Mouse (Mus musculus) liver, adult 2 months (tissue): ENCODE measurements around the gene Rhbg. TPM values are rescaled to one million over a fixed set of nuclear protein-coding genes. Genes with fewer than 3 reads are reported as not detected.

ENCODE experiments used
- DNase-seq: peaks from one replicate; pipeline ENCODE4 v3.0.0-alpha.2; 2011; ENCODE audit warnings: low read depth, low spot score; ENCODE audit errors: extremely low read depth
- H3K27ac ChIP-seq: fragments of 200-500 bp; replicated peaks from 2 replicates; pipeline ENCODE4 v1.5.1; 2012; ENCODE audit warnings: low read depth, mild to moderate bottlenecking, control low read depth, inconsistent platforms, low read length; ENCODE audit not compliant: insufficient read depth
- H3K27me3 ChIP-seq: fragments of 200-500 bp; 2 replicates; pipeline ENCODE4 v1.6.1; 2012; ENCODE audit warnings: mild to moderate bottlenecking, moderate library complexity, low read length, inconsistent platforms; ENCODE audit not compliant: control insufficient read depth, insufficient read depth
- H3K36me3 ChIP-seq: fragments of 200-500 bp; 2 replicates; pipeline ENCODE4 v1.6.1; 2012; ENCODE audit warnings: low read length, inconsistent platforms; ENCODE audit not compliant: control insufficient read depth, insufficient read depth
- H3K4me1 ChIP-seq: fragments of 200-500 bp; 2 replicates; pipeline ENCODE4 v1.6.1; 2011; ENCODE audit warnings: low read length; ENCODE audit not compliant: control insufficient read depth, insufficient read depth
- H3K4me3 ChIP-seq: fragments of 200-500 bp; 2 replicates; pipeline ENCODE4 v1.5.1; 2011; ENCODE audit warnings: low read depth, mild to moderate bottlenecking, control low read depth, low read length, moderate library complexity; ENCODE audit not compliant: insufficient read depth
- H3K79me2 ChIP-seq: fragments of 200-500 bp; 2 replicates; pipeline ENCODE4 v1.6.1; 2012; ENCODE audit warnings: inconsistent platforms, mild to moderate bottlenecking, low read length, moderate library complexity; ENCODE audit not compliant: control insufficient read depth, insufficient read depth
- H3K9ac ChIP-seq: fragments of 200-500 bp; 2 replicates; pipeline ENCODE4 v1.6.1; 2012; ENCODE audit warnings: low read depth, mild to moderate bottlenecking, control low read depth, inconsistent platforms, low read length
- CTCF ChIP-seq: fragments of 200-500 bp; IDR thresholded peaks from 2 replicates; pipeline ENCODE4 v1.5.1; 2011; ENCODE audit warnings: low read depth, low read length, control low read depth
- POLR2A ChIP-seq: fragments of 200-500 bp; IDR thresholded peaks from 2 replicates; pipeline ENCODE4 v1.6.1; 2011; ENCODE audit warnings: low read length, control low read depth; ENCODE audit not compliant: insufficient read depth; ENCODE audit errors: extremely low read depth
- WGBS: fragments of 180-500 bp; shearing (Covaris S2); methylation state at CpG from one replicate; pipeline ENCODE4 v1.1.7; 2018; 5-methylcytosine and 5-hydroxymethylcytosine counted together
- polyA plus RNA-seq: library from polyadenylated mRNA; depleted of rRNA; stranded (reverse); fragments of >200 nt; gene quantifications from 2 replicates; pipeline ENCODE4 v1.2.3, GENCODE M21; 2012
- total RNA-seq: library from RNA; depleted of rRNA; stranded (reverse); fragments of >200 nt; gene quantifications from 2 replicates; pipeline ENCODE4 v1.2.3, GENCODE M21; 2014

Gene Rhbg
- total and polyA plus RNA-seq, 2 experiments, result 24.6 to 30.5 TPM

- Histone ChIP-seq H3K79me2 (no peaks in the 10 kb centered on the region), H3K27ac (no peak overlapping the region), H3K36me3 (no peaks in the 10 kb centered on the region), H3K4me3 (no peak overlapping the region), H3K4me1 (no peaks in the 10 kb centered on the region), H3K9ac (no peak overlapping the region), H3K27me3 (peaks cover 36% of the 10 kb centered on the region)
- TF ChIP-seq POLR2A, result no peak
- TF ChIP-seq CTCF, result no peak
- WGBS, result 8% methylated on average over 7 of the region's 7 CpGs
- DNase-seq, result no peak
Measured at GRCm38 (mm10) chr3:88203999-88204700, 50.4 kb downstream of the Rhbg start.

DNA sequence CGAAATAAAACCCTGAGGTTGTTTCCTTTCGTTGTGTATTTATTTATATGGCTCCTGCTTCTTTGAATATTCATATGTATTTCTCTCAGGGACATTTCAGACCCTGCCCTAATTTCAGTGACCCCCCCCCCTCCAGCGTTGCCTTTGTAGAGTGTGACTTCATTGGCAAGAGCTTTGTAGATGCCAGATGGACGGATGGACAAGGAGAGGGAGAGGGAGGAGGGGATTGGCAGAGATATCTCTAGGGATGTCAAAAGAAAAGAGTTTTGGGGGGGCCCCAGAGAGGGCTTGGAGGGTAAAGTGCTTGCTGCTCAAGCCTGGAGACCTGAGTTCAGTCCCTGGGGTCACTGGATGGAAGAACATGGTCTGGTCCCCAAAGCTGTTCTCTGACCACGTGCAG, 51.1 kb downstream of the Rhbg start:
- H3K36me3 ChIP-seq, result no peaks in the 10 kb centered on the region
- no peak for DNase-seq
- no peaks in the 10 kb centered on the region for H3K79me2 ChIP-seq
- H3K4me3 ChIP-seq, result no peak overlapping the region
- WGBS, result 12% methylated on average over 5 of the region's 5 CpGs
- no peak overlapping the region for H3K27ac ChIP-seq
- H3K27me3 ChIP-seq, result peaks cover 36% of the 10 kb centered on the region
- no peaks in the 10 kb centered on the region for H3K4me1 ChIP-seq
- TF ChIP-seq POLR2A (no peak), CTCF (no peak)
- no peak overlapping the region for H3K9ac ChIP-seq

DNA sequence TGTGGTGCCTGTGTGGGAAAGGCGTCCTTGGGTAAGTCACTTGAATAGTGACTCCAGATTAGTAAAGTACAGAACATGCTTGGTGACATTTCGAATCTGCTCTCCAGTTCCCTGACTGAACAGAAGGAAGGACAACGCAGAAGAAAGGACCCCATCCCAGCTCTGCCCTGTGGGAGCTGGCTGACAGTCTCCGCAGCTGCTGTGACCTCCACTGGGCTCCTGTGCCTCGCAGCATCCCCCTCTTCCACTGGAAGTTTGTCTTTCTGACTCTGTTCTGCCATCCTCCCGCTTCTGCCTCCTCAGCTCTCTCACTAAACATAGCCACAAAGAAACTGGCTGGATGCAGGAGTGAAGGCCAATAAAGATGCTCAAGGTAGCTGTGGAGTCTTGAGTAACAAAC, 51.5 kb downstream of the Rhbg start:
- Histone ChIP-seq H3K4me3 (no peak overlapping the region), H3K27me3 (peaks cover 34% of the 10 kb centered on the region), H3K79me2 (no peaks in the 10 kb centered on the region), H3K36me3 (no peaks in the 10 kb centered on the region), H3K9ac (no peak overlapping the region), H3K27ac (no peak overlapping the region), H3K4me1 (no peaks in the 10 kb centered on the region)
- no peak for DNase-seq
- 11% methylated on average over 6 of the region's 6 CpGs for WGBS
- TF ChIP-seq CTCF (no peak), POLR2A (no peak)

DNA sequence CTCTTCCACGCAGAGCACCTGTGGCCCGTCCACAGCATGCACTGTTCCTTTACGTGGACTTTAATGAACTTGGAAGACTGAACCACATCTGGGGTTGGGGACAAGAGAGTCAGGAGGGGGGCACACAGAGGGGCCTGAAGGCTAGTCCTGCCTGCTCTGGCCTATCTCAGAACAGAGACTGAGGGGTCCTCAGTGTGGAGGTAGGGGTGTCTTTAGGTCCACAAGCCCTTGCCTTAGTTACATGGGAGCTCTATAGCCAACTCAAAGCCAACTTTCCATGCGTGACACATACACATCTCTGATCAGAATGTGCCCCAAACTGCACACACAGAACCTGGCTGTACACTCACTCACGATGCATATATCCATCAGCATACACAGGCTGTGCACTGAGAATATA, 52.9 kb downstream of the Rhbg start:
- no peak for DNase-seq
- TF ChIP-seq CTCF (no peak), POLR2A (no peak)
- no peaks in the 10 kb centered on the region for H3K36me3 ChIP-seq
- WGBS, result 32% methylated on average over 5 of the region's 5 CpGs
- H3K27ac ChIP-seq, result no peak overlapping the region
- no peak overlapping the region for H3K9ac ChIP-seq
- peaks cover 37% of the 10 kb centered on the region for H3K27me3 ChIP-seq
- no peaks in the 10 kb centered on the region for H3K4me1 ChIP-seq
- no peak overlapping the region for H3K4me3 ChIP-seq
- no peaks in the 10 kb centered on the region for H3K79me2 ChIP-seq

DNA sequence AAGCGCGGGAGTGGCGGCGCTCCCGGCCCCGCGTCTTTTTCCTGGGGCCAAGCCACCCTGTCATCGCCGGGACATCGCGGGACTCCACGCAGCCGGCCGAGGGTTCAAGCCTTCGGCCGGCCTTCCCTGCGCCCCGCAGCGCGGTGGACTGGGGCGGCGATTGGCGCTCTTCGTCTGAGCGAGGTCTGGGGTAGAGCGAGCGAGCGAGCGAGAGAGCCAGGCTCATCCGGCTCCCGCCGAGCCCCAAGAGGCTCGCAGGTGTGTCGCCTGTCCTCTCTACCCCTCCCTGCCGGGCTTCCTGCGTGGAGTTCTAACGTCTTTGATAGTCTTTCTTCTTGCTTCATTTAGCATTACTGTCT, 53.6 kb downstream of the Rhbg start:
- Histone ChIP-seq H3K4me1 (no peaks in the 10 kb centered on the region), H3K27ac (no peak overlapping the region), H3K9ac (no peak overlapping the region), H3K4me3 (no peak overlapping the region), H3K36me3 (no peaks in the 10 kb centered on the region), H3K79me2 (no peaks in the 10 kb centered on the region), H3K27me3 (peaks cover 37% of the 10 kb centered on the region)
- 2% methylated on average over 37 of the region's 37 CpGs for WGBS
- no peak for TF ChIP-seq CTCF
- no peak for TF ChIP-seq POLR2A
- DNase-seq, result no peak

GRCm38 (mm10) chr3:88200161-88200971, 54.1 kb downstream of the Rhbg start:
- no peak overlapping the region for H3K4me3 ChIP-seq
- H3K36me3 ChIP-seq, result no peaks in the 10 kb centered on the region
- TF ChIP-seq CTCF (no peak), POLR2A (no peak)
- WGBS, result 3% methylated on average over 59 of the region's 61 CpGs
- no peaks in the 10 kb centered on the region for H3K4me1 ChIP-seq
- H3K9ac ChIP-seq, result no peak overlapping the region
- peaks cover 37% of the 10 kb centered on the region for H3K27me3 ChIP-seq
- H3K27ac ChIP-seq, result no peak overlapping the region
- H3K79me2 ChIP-seq, result no peaks in the 10 kb centered on the region
- DNase-seq, result no peak
